Mouse (Mus musculus) kidney, postnatal 4 days (tissue): ENCODE results near the gene Dcaf12.

Experiments
- DNase-seq, 2 experiments: peaks; one replicate each; pipeline ENCODE4 v3.0.0; 2021; ENCODE audit warnings: mixed read lengths in 2 of 2

Gene Dcaf12

DNA sequence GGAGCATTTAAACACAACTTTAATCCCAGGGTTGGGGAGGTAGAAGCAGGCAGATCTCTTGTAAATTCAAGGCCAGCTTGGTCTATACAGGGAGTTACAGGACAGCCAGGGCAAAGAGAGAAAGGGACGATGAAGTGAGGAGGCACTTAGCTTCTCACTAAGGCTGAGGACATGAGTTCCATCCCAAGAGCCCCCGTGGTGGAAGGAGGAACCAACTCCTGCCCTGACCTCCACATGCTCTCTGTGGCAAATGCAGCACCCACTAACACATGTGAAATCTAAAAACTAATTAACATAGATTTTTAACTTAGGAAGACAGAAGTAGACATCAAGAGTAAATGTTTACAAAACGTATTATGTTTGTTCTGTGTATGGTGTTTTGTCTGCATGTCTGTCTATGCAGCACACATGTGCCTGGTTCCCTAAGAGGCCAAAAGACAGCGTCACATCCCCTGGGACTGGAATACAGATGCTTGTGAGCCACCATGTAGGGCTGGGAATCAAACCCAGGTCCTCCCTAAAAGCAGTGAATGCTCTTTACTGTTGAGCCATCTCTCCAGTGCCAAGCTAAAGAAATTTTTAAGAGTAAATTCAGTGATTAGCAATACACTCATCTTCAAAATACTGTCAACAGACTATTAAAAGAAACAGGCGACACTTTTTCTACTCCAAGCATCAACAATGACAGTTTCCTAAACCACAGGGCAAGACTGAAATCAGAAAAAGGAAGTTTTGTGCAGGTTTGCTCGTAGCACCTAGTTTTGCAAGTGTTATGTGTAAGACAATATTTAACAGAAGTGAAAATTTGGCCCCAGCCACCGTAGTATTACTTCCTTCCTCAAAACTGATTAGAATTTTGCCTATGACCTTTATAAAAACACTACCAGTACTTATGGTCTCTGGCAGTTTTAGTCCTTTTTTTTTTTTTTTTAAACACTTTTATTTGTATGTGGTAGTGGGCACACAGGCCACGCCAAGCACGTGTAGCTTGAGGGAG is 3.8 kb downstream of the Dcaf12 start:
- no peak for DNase-seq

DNA sequence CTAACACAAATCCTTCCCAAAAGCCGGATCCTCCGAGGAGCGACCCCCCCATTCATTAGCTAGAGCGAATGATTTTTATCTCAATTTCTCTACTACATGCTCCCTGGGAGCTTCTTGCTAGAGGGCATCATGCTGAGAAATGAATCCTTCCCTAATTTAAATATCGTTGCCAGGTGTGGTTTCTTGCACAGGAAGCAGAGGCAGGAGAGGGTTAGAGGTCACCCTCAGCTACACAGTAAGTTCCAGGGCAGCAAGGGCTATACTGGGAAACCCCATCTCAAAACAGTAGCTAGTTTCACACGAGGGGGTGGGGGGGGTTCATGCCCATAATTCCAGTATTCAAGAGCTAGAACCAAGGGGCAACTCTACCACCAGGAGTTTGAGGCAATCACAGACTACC is 7.3 kb downstream of the Dcaf12 start:
- DNase-seq = no peak

DNA sequence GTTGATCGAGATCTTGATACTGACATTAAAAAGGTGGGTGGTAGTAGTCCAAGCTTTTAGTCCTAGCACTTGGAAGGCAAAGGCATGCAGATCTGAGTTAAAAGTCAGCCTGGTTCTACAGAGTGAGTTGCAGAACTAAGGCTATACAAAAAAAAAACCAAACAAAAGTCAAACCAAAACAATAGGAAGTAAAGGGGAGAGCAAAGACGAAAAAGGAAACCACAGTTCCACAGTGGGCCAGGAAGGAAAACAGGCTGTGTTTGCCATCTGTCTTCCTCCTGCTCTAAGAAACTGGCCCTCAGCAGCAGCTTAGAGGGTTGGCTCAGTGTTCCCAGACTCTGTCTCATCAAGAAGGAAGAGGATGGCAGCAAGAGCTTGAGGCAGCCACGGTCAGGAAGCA is 10.4 kb downstream of the Dcaf12 start:
- no peak for DNase-seq

DNA sequence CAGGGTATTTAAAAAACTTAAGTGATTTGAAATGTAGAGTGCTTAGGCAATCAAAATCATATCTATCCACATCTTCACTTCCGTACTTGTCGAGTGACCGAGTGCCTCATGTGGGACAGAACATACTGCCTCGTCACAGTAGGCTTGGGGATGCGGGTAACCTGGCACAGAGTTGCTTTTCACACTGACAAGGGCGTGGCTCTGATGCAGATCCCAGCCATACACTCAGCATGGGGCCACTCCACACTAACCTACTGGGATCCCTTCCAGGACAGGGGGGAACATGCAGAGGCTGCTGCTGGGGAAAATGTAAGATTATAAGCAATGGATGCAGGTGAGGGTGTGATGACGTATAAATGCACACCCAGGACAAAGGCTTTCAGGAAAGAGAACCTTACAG is 11.0 kb downstream of the Dcaf12 start:
- no peak for DNase-seq

DNA sequence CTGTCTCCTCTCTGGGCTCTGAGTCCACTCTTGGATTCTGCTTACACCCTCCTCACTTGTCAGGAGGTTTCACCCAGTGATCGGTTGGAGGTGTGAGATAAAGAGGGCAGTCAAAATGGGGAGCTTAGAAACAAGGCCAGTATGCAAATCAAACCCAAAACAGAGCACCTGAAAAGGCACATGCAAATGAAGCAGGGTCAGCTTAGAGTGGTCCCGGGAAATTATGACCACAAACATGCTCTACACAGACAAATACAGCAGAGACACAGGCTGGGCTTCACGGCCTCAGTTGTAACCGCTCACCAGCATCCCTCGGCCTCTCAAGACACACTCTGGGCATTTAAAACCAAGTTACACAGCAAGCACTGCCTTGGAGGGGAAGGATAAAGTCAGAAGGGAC is 15.7 kb downstream of the Dcaf12 start:
- DNase-seq = no peak

DNA sequence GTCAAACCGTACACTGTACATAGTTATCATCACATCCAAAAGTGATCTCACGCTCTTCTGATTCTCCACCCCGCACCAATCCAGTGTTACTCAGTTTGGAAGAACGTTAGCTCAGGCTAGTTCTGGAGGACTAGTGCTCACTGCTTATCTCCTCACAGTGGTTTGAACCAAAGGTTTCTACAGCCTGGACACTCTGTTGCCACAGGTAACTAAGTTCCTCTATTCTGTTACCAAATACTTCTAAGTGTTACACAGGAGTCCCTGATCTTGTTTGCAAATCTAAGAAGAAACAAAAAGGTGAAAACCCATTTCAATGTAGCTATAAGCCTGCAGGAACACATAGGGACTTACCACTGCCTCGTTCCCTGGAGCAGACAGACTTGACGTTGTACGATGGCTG is 18.7 kb downstream of the Dcaf12 start:
- no peak for DNase-seq

DNA sequence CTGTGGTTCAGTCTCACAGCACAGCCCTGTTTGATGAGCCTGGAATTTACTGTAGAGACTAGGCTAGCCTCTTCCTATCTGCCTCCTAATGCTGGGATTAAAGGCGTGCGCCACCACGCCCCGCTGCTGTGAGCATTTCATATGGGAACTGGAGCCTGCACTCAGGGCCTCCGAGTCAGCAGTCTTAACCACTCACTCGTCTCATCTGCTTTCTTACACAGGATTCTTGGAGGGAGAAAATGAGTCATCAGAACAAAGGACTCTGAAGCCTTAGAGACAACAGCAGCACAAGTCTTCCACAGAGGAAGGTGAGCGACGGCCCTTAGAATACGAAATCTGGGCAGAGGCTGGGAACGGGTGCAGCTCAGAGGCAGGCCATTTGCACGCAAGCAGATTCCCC is 19.2 kb downstream of the Dcaf12 start:
- DNase-seq = no peak

DNA sequence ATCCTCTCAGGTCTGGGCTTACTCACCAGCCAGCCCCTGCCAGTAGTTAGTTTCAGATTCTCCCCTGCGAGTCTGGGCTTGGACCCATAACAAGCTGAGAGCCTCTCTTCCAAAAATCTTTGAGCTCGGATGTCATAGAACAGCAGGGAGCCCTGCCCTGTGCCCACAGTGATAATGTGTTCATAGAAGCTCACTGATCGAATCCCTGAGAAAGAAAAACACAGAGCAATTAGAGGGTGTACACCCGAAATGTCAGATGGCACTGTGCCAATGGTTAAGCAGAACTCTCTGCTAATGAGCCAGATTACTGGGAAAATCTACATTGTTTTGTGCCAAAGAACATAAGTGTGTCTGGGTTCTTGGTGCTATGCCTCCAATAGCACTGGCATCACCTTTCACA is 20.8 kb downstream of the Dcaf12 start:
- DNase-seq = no peak

DNA sequence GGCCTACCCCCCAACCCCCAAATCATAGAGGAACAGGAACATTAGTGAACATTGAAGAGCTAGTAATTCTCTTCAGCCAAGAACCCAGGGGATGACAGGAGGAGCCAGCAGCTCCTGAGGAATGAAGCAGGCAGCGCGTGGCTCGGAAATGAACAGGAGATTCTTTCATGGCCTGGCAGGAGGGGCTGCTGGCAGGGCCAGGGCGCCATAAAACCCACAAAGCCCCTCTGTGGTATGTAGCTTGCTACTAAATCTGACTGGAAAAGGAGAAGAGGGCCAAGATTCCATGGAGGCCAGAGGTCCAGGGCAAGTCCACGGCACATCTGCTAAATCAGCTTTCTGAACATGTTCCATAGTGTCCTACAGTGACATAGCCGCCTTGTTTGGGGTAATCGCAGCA is 24.9 kb downstream of the Dcaf12 start:
- peak in 1 of 2 experiments; percentile 9 for DNase-seq

DNA sequence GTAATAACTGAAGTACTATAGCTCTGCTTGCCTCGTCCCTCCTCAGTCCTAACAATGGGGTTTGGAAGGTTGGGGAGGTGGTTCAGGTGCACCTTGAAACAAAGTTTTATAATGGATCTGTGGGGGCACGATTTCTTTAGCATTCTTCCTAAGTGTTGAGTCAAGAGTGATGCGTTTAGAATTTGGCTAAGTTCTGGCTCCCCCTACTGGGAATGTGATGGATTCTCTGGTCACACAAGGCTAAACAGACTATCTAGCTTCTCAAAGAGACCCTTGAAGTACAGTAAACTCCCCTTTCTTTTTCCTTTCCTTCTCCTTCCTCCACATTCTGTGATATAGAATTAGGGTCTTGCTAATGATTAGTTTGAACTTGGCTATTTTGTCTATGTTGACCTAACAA is 28.3 kb downstream of the Dcaf12 start:
- DNase-seq = peak in 1 of 2 experiments; percentile 31

DNA sequence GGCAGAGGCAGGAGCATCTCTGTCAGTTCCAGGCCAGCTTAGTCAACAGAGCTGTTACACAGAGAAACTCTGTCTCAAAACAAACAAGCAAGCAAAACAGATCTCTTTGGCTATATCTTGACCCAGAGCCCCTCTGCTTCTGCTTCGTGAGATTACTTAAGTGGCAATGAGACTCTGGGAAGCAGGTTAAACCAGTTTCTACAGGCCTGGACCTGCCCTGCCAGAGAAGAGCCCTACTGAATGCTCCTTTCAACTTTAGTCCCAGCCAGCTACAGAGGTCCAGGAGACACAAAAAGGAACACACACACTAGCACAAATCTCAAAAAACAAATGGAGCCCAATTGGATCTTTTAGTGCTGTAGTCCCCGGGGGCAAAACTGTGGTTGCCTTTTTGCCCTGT is 30.6 kb downstream of the Dcaf12 start:
- DNase-seq = no peak

DNA sequence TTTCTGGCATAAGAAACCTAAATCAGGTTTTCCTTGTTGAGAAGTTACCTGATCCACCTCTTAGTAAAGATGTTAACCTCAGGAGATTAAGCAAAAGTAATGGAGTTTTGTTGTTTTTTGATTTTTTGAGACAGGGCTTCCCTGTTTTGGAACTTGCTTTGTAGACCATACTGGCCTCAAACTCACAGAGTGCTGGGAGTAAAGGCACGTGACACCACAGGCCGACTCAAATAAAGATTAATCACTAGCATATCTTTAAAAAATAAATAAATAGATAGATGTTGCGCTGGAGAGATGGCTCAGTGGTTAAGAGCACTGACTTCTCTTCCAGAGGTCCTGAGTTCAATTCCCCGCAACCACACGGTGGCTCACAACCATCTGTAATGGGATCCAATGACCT is 38.8 kb downstream of the Dcaf12 start:
- DNase-seq = no peak

DNA sequence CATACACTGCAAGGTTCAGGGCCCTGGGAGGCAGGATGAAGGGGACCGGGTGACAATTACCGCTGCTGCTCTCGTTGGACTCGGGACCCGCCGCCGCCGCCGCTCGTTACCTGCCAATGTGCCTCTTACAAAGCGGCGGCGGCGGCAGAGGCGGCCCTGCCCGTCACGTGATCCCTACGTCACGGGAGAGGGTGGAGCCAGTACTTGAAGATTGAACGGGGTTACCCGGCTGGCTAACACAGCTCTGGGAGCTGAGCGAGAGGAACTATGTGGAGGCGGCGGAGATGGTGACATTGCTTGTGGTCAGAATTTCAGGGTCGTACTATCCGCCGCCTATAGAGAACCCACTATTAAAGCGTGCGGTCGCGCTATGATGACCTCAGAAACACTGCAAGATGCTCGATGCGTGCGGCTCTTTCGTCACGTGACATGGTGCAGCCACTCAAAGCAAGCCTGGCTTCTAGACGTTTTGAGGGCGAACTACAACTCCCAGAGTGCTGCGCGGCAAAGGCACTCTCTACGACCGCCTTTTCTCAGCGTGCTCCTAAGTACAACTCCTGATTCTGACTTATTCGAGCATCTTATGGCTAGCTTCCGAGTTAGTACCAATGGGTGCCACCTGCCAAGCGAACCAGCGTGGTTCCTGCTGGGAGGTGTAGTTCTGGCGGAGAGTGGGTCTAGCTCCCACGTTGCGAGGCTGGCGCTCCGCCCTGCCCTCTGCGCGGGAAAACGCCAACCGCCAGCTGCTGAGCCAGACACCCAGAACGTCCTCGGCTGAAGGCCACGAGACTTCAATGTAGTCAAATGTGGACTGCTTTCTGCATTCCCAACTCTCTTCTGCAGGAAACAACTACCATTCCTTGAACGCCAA is 39.5 kb downstream of the Dcaf12 start, which contains the start of gene Ubap2:
TSS of gene Ubap2 (minus strand) at position 165 of the 871 bp plus-strand sequence.
- DNase-seq = peak; percentile 98

DNA sequence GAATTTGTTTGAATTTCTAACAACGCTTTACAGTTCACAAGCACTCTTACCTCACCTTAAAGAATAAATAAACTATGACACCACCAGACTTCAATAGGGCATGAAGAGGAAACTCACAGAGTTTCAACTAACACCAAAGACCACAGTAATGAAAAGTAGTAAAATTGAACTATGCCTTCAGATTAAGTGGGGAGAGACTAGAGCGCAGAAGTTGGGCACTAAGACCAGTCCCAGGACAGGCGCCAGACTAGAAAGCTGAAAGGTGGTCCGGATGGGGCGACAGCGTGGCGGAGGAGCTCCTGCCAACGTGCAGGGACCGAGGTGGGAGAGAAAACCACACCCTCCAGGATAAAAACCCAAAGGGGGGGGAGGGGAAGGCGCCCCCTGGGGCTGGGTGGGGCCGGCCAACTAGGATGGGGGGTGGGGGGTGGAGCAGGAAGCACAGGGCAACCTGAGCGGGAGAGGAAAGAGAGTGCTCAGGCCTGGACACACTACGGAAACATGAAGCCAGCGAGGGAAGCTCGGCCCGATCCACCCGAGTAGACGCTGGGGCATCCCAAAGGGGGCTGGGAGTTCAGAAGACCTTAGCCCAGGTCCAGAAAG is 40.2 kb downstream of the Dcaf12 start:
- DNase-seq = no peak

DNA sequence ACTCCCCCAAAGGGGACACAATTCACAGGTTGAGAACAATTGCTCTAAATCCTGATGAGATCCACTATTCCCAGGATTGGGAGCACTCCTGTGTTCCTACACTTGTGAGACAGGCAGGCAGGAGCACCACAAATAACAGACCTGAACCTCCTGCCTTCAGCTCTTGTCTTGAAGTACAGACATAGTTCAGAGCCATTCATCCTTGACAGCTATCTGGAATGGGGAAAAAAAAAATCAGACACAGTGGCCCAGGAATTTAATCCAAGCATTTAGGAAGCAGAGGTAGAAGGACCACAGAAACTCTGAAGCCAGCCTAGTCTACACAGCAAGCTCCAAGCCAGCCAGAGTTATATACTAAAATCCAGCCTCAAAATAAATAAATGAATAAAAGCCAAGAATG is 46.6 kb downstream of the Dcaf12 start:
- DNase-seq = peak in 1 of 2 experiments; percentile 25

DNA sequence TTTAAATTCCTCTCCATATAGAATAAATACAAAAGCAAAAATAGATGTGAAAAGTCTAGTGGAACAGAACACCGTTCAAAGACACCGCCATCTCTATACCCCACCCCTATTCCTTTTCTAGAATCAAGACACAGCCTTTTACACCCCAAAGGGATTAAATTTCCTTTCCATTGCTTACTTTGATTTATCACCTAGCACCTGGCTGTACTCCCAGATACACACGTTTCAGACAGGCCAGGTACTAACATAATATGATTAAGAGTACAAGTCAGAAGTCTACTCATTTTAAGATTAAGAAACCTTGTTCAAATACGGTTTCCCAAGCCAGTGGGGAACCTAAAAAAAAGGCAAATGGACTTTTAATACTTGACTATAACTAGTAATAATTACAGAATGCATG is 48.3 kb downstream of the Dcaf12 start:
- no peak for DNase-seq

DNA sequence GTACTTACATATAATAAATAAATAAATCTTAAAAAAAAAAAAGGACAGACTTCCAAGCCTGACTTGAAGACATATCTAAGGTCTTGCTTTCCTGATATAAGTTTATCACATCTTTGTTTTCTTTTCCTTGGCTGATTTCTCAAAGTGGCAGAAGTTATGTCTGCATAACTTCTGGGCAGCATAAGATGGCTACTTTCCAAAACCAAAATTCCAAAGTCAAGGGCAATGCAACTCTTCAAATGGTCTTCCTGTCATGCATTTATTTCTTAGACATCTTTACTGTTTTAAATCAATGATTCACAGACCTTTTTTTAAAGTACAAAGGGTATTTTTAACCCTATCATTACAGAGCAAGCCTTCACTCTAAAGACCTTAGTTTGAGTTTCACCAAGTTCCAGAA is 54.0 kb downstream of the Dcaf12 start:
- DNase-seq = no peak

DNA sequence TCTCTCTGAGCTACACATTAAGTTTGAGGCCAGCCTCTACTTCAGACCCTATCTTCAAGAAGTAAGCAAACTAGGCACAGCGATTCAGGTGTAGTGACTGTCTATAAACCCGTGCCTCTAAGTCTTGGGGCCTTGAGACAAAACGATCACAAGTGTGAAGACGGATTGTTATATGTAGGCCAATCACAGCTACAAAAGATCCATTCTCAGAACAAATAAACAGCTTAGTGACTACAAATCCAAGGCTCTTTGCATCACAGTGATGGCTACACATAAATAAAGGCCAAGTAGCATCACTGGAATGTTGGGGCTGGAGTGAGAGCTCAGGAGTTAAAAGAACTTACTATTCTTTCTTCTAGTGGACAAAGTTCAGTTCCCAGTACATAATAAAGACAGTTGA is 55.7 kb downstream of the Dcaf12 start:
- DNase-seq = no peak

DNA sequence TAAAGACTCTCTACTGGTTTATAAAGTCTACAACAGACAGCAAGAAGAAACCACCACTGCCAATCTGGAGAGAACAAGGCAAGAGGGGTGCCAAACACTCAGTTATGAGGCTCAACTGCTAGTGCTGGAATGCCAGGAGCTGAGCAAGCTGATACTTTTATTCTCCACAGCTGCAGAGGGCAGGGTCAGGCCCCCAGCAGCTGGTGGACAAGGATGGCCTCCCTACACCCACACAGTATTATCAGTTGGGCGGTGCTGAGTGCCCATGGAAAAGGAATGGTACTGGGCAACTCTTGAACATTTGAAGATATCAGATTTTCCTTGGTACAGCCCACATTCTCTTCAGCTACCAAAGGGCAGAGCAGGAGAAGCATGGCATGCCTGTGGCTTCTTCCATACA is 56.9 kb downstream of the Dcaf12 start:
- DNase-seq = peak; percentile 22 to 57

DNA sequence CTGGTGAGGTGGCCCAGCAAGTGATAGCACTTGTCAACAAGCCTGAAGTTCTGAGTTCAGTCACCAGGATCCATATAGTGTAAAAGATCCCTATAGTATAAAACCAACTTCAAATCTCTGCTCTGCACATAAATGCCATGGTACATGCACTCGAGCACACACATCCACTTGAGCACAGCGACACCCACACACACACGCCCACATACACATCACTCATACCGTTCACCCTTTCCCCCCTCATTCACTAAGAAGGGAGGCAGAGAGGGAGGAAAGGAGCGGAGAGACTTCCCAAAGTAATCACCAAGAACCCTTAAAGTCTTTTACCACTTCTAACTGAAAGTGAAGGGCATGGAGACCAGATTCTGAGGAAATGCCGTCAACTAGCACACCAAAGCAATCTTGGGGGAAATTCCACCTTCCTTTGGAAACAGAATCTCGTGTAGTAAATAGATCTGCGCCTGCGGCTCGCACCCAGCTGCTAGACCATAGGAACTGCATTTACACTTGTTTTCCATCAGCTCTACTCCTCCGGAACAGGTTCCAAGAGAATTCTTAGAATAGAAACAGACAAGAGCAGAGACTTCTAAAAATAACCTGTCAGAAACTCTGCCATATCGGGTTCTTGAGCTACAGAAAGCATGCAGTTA is 59.0 kb downstream of the Dcaf12 start:
- no peak for DNase-seq

DNA sequence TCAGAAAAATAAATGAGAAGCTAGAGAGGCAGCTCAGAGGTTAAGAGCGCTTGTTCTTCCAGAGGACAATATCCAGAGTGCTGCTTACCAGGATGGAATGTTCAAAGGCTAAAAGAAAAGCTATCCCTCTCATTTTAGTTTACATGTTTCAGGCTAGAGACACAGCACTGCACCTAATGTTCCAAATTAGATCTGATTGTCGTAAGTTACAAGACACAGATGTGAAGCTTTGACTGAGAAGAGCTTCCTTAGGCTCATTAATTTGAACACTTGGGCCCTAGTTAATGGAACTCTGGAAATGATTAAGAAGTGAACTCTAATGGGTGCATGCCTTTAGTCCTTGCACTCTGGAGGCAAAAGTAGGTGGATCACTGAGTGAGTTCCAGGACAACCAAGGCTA is 60.9 kb downstream of the Dcaf12 start:
- no peak for DNase-seq

DNA sequence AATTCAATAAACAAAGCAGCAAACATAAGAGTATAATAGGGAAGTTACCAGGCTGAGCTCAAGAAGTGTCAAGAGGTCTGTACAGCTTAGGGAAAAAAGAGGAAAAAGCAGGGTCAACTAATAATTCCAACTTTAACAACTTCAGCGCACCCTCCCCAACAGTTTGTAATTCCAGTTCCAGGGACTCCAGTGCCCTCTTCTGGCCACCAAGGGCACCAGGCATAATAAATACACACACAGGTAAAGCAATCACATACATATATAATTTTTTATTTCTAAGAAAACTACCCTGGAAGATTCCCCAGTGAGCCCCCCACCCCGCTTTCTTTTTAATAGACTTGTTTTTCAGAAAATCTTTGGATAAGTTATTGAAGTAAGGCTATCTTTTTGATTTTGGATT is 69.3 kb downstream of the Dcaf12 start:
- DNase-seq = no peak
